Mouse (Mus musculus): ENCODE data around the gene Tmprss6. TPM values are rescaled to one million over a fixed set of nuclear protein-coding genes. Genes with fewer than 3 reads are reported as not detected.

Gene Tmprss6
- total RNA-seq (2021), result 2.9 and 37.6 TPM in 2 replicates
- long read RNA-seq, experiment 1, partial matches to known transcripts, result 1 of 1 reads
- long read RNA-seq, experiment 1, other reads (novel, unspliced or antisense), result 0 of 1 reads
- long read RNA-seq, experiment 2, transcript Tmprss6-201 (18 exons, 3,192 nt), result major isoform, 5 of 16 reads
- long read RNA-seq, experiment 2, partial matches to known transcripts, result 8 of 16 reads
- long read RNA-seq, experiment 2, other reads (novel, unspliced or antisense), result 3 of 16 reads

DNA sequence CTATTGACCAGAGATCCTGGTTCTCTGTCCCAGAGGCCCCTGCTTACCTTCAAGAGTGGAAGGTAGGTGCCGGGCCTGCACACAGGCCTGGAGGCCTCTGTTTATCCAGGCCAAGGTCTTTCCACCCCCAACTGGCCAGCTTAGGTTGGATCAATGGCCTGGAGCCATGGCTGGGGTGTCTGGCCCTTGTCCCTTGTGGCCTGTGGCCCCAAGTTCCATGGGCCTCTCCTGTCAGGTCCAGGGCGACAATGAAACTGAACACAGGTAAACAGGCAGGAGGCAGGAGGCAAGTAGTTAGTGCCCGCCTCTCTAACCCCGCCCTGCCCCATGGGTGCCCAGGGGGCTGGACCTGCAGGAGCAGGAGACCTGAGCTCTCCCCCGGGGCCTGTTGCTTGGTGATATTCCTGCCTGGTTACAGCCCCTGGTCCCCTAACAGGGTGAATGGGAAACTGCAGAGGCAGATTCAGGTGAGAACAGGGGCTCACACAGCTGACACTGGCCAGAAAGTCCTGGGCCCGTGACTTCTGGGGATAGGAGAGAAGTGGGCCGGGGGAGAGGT lies at the start of gene Tmprss6:
Gene Tmprss6, minus strand, starts transcription at position 256 of the 559 bp plus-strand sequence.
- no peak for DNase-seq

DNA sequence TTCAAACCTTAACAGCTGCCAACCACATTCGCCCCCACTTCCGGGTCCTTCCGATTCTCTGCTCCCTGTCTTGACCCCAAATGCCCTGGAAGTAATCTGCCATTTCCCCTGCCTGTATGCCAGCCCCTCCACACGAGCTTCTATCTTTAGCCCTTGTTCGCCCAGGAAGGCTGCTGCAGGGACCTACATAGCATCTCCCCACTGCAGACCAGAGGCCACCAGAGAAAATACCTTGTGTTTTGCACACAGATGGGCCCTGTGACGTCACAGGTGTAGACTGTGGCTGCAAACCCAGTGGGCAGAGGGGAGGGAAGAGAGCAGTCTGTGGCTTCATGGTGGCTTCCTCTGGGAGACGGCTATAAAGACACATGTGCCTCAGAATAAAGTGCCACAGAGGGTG lies 49.8 kb upstream of the Tmprss6 start:
- no peak for DNase-seq

DNA sequence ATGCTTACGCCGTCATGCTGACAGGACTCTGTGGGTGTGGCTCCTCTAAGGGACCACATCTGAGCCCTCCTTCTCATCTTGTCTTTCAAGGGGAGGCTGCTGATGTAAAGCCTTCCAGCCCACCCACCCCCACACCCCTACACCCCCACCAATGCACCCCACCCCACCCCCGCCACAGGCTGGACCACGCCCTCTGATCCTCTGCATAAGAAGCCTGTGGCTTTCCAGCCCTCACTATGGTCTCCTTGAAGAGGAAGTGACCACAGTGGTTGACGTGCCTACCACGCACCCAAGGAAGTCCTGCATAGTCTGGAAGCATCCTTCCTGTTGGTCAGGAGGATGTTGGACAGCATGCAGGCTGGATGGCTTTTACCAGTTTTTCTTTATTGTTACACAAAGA lies 47.3 kb upstream of the Tmprss6 start:
- no peak for DNase-seq

DNA sequence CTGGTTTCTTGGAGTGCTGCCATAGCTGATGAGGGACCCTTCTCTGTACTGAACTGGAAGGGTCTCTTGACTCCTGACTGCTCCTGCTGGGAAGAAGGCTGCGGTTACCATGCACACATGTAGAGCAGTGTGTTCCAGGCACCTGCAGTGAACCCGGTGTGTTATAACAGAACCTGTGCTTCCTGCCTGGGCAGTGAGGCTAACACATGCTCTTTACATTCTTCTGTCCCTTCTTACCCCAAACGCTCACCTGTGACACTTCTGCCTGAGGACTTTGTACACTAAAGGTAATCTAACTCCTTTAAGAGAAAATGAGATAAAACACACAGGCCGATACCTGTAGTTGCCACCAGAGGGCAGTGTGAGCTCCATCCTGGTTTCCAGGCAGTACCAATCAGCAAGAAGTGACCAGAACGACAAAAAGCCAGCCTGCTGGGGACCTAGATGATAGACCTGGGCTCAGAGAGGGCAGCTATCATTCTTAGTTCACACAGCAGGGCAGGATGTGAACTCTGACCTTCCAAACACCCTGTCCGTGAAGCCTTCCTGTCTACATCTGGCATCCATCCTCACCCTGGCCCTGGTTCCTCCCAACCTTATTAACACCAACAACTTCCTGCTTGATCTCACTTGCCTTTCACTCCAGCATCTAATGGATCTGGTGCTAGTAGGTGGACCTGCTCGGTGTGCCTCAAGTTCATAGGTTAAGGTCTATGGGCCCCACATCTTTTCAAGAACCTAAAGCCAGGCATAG lies 46.1 kb upstream of the Tmprss6 start:
- DNase-seq, result peak; percentile 87

DNA sequence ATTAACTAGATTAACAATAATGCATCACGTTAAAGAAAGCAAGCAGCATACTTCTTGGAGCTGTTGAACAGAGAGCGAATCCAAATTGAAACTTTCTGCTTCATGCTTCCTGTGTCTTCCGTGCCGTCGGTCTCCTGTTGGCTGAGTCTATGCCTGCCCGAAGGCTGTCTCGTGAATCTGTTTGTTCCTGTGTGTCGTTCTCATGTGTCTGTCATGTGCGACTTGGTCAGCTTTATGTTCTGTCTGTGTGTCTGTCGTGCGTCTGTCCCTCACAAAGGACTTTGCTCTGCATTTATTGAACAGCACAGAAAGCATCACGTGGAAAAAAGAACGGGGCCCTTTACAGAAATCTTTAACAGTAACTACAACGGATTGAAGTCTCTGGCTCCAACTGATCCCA lies 44.6 kb upstream of the Tmprss6 start:
- no peak for DNase-seq

DNA sequence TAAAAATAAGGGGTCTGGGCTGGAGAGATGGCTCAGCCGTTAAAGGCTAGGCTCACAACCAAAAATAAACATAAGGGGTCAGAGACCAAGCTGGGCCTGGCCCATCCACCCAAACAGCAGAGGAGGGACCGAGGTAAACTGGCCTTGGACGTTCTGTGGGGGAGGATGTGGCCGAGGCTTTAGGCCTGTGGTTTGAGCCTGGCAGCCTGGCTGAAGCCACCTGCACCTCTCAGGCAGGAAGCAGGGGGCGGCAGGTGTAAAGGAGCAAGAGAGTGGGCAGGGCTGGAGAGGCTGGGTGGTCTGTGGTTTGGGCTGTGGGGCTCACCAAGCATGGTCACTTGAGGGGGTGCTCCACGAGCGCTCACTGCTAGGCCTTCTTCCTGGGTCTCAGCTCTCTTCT lies 43.5 kb upstream of the Tmprss6 start:
- DNase-seq, result no peak

DNA sequence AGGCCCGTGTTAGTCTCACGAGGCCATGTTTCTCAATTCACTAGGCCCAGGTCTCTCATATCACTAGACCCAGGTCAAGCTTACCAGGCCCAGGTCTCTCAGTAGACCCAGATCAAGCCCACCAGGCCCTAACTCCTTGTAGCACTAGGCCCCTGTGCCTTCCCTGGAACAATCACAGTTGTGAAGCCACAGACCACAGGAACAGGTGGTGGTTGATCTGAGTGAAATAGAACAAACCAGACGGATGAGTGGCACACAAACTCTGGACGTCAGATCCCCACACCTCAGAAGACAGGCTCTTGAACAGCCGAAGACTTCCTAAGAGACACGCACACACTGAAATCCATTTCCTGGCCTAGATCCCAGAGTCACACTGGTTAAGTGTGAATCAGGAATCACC lies 42.3 kb upstream of the Tmprss6 start:
- DNase-seq, result no peak

DNA sequence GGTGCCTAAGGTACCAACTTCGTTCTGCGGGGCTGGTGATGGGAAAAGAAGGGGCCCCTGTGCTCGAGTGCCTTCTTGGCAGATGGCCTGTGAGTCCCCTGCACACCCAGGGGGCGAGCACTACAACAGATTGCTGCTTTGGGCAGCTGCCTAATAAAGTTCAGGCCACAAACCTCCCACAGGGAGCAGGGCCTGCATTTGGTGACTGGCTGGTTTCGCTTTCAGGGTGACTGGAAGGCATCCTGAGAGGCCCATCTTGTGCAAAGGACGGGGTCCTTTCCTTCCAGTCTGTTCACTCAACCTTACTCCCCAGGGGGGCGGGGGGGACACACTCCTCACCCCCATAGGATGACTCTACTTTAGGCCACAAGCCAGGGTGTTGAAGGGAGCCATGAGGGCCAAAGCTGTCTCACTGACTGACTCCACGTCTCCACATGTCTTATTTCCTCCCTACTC lies 41.7 kb upstream of the Tmprss6 start:
- no peak for DNase-seq

DNA sequence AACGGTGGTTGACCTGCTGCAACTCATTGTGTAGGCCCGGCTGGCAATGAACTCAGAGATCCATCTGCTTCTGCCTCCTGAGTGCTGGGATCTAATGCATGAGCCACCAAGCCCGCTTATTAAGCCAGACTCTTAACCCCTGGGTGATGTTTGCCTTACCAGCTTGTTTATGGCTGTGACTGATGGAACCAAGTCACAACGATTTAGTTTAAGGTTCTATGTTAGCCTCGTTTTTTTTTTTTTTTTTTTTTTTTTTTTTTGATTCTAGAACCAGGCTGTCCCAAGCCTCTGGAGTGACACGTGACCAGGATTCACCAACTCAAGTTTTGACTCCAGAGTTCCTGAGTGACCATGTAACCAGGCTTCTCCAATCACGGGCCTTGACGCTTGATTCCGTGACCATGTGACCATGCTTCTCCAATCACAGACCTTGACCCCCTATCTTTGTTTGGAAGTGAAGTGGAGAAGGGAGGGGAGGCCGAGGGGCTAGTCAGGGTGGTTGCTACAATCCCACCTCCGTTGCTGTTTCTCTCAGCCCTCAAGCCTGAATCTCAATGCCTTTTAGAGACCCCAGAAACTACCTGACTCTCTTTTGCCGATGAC lies 41.0 kb upstream of the Tmprss6 start:
- no peak for DNase-seq

DNA sequence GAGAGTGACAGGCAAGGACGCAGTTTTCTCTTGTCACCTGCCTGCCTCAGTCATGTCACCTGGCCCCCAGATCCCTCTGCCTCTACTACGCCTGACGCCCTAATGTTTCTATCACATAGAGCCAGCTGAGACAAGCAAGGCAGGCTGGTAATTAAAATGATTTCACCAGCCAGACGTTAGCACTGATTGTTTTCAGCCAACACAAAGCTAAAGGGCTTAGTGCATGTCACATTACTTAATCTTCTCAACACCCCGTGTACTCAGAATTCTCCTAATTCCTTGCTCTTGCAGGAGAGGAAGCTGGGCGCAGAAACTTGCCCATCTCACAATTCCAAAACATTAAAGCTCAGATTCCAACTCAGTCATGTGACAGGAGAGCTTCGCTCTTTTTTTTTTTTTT lies 40.0 kb upstream of the Tmprss6 start:
- DNase-seq, result no peak

DNA sequence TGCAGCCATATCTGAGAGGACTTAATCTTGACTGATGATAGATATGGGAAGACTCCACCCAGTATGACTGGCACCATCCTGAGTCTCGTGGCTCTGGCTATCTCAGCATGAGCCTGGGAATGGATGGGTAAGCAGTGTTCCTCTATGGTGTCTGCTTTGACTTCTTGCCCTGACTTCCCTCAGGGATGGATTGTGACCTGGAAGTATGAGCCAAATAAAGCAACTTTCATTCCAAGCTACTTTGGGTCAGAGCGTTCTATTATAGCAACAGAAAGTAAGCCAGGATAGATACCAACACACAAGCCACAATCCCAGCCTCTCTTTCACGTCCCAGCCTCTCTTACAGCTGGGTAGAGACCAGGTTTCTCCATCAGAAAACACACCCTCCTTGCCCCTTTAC lies 37.1 kb upstream of the Tmprss6 start:
- no peak for DNase-seq

DNA sequence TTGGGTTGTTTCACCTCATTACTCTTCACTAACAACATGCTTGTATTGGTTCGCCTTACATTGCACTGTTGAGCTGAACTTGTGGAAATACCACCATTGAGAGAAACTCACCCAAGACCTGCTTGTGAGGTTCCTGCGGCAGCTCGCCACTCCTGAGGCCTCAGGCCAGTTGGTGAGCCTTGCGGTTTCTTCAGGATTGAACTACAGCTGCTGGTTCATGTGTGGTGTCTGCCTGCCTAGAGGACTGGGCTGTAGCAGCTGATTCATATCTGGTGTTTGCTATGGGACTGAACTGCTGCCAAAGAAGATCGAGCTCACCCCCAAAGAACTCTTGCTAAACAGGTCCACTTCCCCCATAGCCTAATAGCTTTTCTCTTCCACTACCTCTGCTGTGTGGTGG lies 36.4 kb upstream of the Tmprss6 start:
- no peak for DNase-seq

DNA sequence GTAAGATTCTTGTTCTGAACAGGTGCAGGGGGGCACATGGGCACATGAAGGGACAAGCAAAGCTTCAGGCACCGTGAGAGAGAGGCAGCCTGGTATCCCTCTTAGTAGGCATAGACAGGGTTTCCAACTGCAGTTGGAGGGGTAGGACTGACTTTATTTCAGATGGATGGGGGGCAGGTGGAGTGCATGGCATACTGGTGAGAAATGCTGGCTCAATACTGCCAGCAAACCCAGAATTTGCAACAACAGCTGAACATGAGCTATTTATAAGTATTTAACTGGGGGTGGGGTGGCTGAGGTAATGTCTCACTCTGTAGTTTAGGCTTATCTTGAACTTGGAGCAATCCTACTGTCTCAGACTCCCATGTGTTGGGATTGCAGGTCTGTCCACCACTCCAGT lies 35.6 kb upstream of the Tmprss6 start:
- DNase-seq, result no peak

DNA sequence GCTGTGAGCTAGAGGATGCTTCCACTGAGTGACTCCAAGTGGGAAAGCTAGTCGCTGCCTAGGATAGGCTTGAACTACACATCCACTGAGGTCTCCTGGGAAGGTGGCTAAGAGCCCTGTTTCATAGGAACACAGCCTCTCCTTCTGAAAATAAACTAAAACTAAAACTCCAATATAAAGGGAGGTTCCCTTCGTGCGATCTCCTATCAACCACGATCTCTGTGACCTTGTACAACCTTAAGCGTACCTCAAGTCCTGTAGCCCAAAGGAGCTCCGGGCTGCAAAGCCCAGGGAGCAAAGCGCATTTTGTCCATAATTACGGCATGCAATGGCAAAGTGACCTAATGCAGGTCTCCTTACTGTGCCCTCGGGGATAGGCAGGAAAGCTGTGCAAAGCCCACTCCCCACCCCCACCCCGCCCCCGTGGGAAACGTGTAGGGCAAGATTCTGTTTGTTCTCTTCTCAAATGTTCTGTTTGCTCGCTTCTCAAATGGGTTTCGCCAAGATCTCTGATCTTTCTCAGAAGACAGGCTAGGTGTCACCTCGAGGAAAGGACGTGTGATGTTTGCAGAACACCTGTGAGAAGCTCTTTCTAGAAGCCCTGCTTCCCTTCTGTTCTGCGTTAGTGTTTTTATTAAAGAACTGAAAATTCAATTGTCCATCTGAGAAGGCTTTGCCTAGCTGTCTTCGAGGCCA lies 34.2 kb upstream of the Tmprss6 start:
- DNase-seq, result no peak

DNA sequence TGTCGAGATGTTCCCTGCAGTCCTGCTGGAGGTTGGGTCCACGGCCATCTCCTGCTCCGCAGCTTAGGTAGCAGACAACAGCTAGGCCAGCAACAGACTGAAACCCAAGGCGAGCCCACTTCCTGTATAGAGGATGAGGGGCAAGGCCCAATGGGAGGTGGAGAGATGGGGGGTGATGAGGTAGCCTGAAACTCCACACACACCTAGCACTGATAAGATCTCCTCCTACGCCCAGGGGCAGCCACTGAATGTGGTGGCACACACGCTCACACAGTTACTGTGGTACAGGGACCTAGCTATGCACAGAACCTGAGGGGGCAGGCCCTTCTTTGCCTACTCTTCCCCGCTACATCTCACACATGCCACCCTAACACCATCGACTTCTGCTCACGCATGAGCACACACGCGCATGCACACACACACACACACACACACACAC lies 26.6 kb upstream of the Tmprss6 start, which contains the start of gene Il2rb:
Gene Il2rb, minus strand, starts transcription at position 304 of the 439 bp plus-strand sequence.
- no peak for DNase-seq

DNA sequence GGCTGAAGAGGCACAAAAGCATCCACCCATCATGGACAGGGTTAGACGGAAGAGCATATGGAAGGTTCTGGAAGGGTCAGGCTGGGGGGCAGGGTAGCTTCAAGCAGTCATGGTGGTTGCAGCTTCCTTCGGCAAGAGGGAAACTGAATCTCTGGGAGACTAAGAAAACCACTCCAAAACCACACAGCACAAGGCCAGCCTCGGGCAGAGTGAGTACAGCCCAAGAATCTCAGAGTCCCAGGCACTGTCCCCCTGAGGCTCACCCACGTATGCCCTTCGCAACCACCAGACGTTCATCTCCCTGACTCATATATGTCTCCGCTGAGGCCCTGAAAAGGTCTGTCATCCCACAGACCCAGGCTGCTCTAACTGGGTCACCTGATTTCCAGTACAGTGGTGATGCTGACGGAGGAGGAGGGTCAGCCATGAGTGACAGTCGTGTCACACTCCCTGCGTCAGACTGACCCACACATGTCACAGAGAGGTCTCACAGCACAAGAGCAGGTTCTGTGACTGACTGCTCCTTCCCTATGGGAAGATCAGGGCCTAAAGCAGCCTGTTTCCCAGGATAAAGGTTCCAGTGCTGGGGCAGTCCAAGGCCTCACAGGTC lies 25.1 kb upstream of the Tmprss6 start:
- DNase-seq, result peak; percentile 46

DNA sequence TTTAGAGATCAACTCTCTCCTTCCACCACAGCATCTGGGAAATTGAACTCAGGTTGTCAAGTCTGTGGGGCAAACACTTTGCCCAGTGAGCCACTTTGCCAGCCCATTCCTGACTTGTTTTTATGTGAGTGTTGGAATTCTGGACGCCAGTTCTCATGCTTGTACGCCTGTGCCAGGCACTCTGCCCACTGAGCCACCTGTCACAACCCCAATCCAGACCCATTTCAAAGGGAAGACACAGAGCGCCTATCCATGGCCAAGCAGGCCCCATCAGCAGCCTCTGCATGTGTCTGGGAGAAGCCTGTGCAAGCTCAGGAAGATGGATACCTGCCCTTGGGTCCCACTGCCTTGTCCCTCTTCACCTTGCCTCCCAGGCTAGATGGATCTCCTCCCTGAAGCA lies 22.9 kb upstream of the Tmprss6 start:
- no peak for DNase-seq

DNA sequence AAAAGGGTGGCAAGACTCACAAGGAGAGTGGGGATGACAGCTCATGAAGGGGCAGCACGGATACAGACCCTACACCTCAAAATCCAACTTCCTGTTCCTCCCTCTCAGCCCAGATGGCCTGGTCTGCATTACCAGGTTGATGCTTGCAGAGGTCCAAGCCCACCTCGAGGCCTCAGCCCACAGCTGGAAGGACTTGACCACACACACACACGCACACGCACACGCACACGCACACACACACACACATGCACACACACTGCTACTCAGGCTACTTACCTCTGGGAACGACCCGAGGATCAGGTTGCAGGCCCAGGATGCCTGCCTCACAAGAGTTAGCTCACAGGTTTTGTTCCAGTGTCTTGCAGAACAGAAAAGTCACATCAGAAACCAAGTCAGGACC lies 21.5 kb upstream of the Tmprss6 start:
- no peak for DNase-seq

DNA sequence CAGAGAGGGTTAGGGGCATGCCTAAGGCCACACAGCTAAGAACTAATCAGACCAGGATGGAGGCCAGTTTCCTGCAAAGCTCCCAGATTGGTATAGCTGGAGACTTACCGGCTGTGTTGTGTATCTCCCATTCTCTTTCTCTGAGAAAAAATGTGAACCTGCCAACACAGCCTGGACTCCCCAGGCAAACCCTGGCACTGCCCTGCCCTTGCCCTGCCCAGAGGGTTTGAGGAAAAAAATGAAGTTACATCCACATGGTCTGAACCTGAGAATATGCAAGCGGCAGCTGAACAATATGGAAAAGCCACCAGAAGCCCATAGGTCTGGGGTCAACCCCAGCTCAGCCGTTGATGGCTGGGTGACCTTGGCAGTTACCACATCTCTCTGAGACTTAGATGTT lies 20.8 kb upstream of the Tmprss6 start:
- DNase-seq, result no peak

DNA sequence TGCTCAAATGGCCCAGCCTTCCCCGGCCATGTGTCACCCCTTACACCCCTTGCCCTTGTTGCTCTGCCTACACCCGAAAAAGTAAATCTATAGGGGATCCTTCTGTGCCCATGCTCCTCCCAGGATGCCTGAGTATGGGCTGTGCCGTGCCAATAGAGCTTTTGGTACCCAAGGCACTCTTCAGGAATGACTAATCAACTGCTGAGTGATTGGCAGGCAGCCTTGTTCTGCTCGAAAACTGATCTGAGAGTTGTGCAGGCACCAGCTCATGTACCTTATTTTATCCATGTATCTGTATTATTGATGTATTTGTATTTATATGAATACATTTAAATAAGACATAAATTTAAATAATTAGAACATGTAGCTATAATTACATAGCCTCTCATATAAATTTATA lies 18.6 kb upstream of the Tmprss6 start:
- DNase-seq, result no peak

DNA sequence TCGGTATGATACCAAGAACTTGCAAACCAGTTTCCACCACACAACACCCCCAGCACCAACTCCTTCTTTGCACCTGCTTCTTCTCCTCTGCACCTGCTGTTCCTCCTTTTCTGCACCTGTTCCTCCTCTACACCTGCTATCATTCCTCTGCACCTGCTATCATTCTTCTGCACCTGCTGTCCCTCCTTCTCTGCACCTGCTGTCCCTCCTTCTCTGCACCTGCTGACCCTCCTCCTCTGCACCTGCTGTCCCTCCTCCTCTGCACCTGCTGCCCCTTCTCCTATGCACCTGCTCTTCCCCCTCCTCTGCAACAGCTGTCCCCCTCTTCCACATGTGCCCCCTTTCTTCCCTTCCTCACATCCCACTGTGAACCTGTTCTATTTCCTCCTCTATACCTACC lies 18.1 kb upstream of the Tmprss6 start:
- DNase-seq, result no peak

DNA sequence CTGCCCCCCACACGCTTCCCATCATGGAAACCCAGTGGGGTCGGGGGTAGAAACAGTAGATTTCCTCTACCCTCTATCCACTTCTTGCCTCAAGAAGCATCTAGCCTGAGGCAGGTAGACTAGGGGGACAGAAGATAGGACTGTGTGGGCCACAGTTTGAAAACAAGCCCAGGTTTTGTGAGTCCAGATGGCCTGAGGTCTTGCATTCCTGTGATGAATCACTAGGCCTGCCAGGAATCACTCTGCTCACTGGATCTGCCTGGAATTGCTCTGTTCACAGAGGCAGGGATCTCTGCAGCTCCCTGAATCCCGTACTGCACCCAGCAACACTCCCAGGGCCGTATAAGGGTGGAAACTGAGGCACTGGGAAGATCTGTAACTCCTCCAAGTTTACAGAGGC lies 14.9 kb upstream of the Tmprss6 start:
- no peak for DNase-seq

Measured in adrenal gland, postnatal 14 days (tissue).